Mouse (Mus musculus): ENCODE measurements around the gene Spata17. TPM values are rescaled to one million over a fixed set of nuclear protein-coding genes. Genes with fewer than 3 reads are reported as not detected.

Gene Spata17
- polyA plus RNA-seq (2014; fragmentation: Nextera tagmentation; extraction: Ambion mirVana), result 1.7 and 2.0 TPM in 2 replicates

DNA sequence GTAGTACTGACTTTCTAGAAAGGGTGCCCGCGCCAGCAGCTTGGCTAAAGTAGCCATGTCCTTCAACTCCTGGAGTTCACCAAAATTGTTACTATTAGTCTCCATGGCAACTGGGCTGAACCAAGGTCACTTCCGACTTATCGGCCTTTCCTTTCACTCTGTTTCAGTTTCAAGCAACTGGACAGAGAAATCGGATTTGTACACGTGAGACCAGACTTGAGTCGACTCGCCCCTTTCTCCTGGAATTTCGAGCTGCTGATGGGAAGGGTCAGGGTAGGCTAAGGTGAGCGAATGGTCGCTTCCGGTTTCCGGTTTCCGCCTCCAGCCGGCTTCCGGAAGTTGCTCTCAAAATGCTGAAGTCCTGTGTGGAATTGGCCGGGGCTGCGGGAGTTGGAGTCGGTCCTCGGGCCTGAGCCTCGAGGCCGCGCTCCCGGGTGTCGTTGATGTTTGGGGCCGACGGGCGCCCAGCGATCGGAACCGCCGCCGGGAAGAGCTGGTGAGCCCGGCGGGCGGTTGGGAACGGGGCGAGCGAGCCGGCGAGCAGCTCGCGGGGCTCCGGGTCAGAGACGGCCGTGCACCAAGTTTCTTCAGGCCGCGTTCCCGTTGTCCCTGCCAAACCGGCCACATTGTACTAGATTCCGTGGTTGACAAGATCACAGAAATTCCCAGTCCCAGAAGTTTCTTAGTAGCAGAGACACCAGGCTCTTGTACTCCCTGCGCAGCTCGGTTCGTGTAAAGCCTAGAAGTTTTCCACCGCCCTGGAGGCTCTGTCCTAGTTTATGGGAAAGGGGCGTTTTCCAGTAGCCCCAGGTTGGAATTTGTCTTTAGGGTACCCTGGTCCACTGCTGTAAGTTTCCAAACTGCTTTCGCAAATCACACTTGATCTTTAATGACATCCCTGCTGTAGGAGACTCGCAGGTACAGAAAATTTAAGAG lies at the start of gene Spata17, which contains the start of gene Gpatch2:
Gene Spata17, minus strand, starts transcription at position 285 of the 936 bp plus-strand sequence.
Gene Gpatch2, plus strand, starts transcription at position 328 of the 936 bp plus-strand sequence.
- Histone ChIP-seq H3K9ac (ENCODE audit: low read length) (peak within 1 kb of the TSS; percentile 74), H3K4me3 (ENCODE audit: low read depth, low read length) (peak within 1 kb of the TSS; percentile 69), H3K36me3 (ENCODE audit: control insufficient read depth, insufficient read depth, low read length) (no peaks in the 10 kb centered on the region), H3K27me3 (ENCODE audit: control insufficient read depth, insufficient read depth, low read length) (no peaks in the 10 kb centered on the region), H3K4me1 (replicated peaks; ENCODE audit: control insufficient read depth, insufficient read depth, low read length) (peaks cover 3% of the 10 kb centered on the region; the same call in 1 of the 2 replicates), H3K27ac (ENCODE audit: low read depth, low read length) (peak within 1 kb of the TSS; percentile 53; the same call in 1 of the 2 replicates), H3K4me2 (ENCODE audit: low read depth, low read length, severe bottlenecking) (peak within 1 kb of the TSS; percentile 60), H3K9me3 (ENCODE audit: control insufficient read depth, low read length) (no peaks in the 10 kb centered on the region)
- DNase-seq (ENCODE audit: low spot score) (peak; percentile 86), ATAC-seq (replicated peaks; ENCODE audit: low FRiP score) (peak; percentile 93)
- 1% methylated on average over 58 of the region's 58 CpGs for WGBS

DNA sequence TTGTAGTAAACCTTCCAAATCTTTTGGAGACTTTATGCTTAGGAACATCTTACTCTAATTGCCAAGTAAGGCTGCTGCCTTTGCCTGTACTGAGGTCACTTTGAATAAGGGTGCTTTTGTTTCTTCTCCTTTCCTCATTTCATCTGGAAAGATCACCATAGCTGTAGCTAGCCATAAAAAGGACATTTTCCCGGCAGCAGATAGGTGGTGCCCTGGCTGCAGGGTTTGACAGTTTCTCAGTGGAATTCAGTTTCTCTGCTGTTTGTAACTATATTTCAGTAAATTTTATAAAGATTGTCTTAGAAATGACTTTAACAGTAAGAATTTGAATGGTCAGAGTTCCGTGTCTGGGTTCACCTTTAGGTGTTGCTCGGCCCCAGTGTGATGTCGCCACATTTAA lies 43.5 kb upstream of the Spata17 start:
- WGBS, result 90% methylated on average over 4 of the region's 4 CpGs

DNA sequence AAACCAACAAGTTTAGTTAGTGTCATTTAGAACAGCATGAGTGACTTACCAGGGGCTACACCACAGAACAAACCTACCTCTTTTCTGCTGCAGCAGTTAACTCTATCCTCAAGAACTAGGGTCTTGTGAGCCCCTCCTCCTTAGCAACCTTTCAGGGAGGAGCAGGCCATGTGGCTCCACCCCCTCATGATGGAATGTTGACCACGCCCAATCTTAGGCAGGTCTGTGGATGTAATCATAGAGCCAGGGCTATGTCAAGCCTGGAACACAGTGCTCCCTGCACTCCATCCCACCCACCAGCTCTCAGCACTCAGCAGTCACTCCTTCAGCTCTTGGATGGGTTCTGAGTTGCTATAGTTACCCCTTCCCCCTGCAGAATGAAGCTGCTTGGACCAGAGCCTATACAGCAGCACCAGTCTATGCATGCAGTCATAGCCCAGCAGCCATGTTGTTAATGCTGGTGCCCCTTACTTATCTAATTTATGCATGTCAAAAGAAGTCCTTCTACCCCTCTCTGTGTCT lies 35.5 kb upstream of the Spata17 start:
- H3K4me1 ChIP-seq (replicated peaks; ENCODE audit: control insufficient read depth, insufficient read depth, low read length), result no peaks in the 10 kb centered on the region
- 100% methylated on average over 1 of the region's 1 CpGs for WGBS
- no peak for ATAC-seq (replicated peaks; ENCODE audit: low FRiP score)

More for the DNA sequence above, 43.5 kb upstream of the Spata17 start:
- no peak overlapping the region for H3K27ac ChIP-seq (ENCODE audit: low read depth, low read length)
- H3K36me3 ChIP-seq (ENCODE audit: control insufficient read depth, insufficient read depth, low read length), result no peaks in the 10 kb centered on the region
- no peak overlapping the region for H3K4me2 ChIP-seq (ENCODE audit: low read depth, low read length, severe bottlenecking)
- H3K9ac ChIP-seq (ENCODE audit: low read length), result no peak overlapping the region
- no peaks in the 10 kb centered on the region for H3K27me3 ChIP-seq (ENCODE audit: control insufficient read depth, insufficient read depth, low read length)
- no peaks in the 10 kb centered on the region for H3K9me3 ChIP-seq (ENCODE audit: control insufficient read depth, low read length)
- H3K4me1 ChIP-seq (replicated peaks; ENCODE audit: control insufficient read depth, insufficient read depth, low read length), result no peaks in the 10 kb centered on the region
- no peak for DNase-seq (ENCODE audit: low spot score)
- no peak overlapping the region for H3K4me3 ChIP-seq (ENCODE audit: low read depth, low read length)
- ATAC-seq (replicated peaks; ENCODE audit: low FRiP score), result no peak

DNA sequence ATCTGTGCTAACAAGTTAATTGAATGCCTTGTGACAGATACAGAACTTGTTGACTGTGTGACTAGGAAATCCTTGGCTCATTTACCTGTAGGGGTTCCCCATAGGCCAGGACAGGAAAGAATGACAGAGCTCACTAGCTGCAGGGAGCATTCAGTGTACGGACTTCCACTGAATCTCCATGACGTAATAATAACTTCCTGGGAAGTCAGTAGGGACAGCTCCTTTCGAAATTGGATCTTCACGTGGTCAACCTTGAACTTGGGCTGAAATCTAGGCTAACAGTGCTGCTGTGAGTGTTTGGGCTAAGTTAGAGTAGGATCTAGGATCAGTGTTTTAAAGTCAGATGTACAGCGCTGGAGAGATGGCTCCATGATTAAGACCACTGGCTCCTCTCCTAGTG lies 29.5 kb upstream of the Spata17 start:
- Histone ChIP-seq H3K4me3 (ENCODE audit: low read depth, low read length) (no peak overlapping the region), H3K27me3 (ENCODE audit: control insufficient read depth, insufficient read depth, low read length) (no peaks in the 10 kb centered on the region), H3K27ac (ENCODE audit: low read depth, low read length) (no peak overlapping the region), H3K4me2 (ENCODE audit: low read depth, low read length, severe bottlenecking) (no peak overlapping the region), H3K36me3 (ENCODE audit: control insufficient read depth, insufficient read depth, low read length) (no peaks in the 10 kb centered on the region), H3K9ac (ENCODE audit: low read length) (no peak overlapping the region), H3K9me3 (ENCODE audit: control insufficient read depth, low read length) (no peaks in the 10 kb centered on the region), H3K4me1 (replicated peaks; ENCODE audit: control insufficient read depth, insufficient read depth, low read length) (no peaks in the 10 kb centered on the region)
- ATAC-seq (replicated peaks; ENCODE audit: low FRiP score), result no peak
- 85% methylated on average over 5 of the region's 5 CpGs for WGBS
- DNase-seq (ENCODE audit: low spot score), result no peak

More for the DNA sequence above, 35.5 kb upstream of the Spata17 start:
- no peak for DNase-seq (ENCODE audit: low spot score)
- Histone ChIP-seq H3K4me2 (ENCODE audit: low read depth, low read length, severe bottlenecking) (no peak overlapping the region), H3K4me3 (ENCODE audit: low read depth, low read length) (no peak overlapping the region), H3K27ac (ENCODE audit: low read depth, low read length) (no peak overlapping the region), H3K9me3 (ENCODE audit: control insufficient read depth, low read length) (no peaks in the 10 kb centered on the region), H3K27me3 (ENCODE audit: control insufficient read depth, insufficient read depth, low read length) (no peaks in the 10 kb centered on the region), H3K36me3 (ENCODE audit: control insufficient read depth, insufficient read depth, low read length) (no peaks in the 10 kb centered on the region), H3K9ac (ENCODE audit: low read length) (no peak overlapping the region)

DNA sequence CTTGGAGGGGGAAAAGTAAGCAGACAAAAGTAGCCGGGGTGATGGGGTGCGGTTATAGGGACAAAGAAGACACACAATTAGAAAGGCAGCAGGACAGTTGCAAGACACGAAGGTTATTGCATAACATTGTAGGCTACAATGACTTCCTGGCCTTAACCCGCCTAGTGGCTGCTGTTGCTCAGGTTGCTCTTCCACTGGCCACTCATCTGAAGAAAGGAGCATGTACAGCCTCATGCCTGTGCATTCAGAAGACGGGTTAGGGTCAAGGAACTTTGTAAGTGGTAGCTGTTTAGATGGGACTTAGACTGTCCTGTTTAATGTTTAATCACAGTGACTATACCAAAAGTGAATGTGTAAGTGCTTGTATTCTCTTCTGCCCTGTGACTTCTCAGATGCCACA lies 26.1 kb upstream of the Spata17 start:
- Histone ChIP-seq H3K4me3 (ENCODE audit: low read depth, low read length) (no peak overlapping the region), H3K36me3 (ENCODE audit: control insufficient read depth, insufficient read depth, low read length) (no peaks in the 10 kb centered on the region; the same call in 1 of the 2 replicates), H3K27ac (ENCODE audit: low read depth, low read length) (no peak overlapping the region), H3K27me3 (ENCODE audit: control insufficient read depth, insufficient read depth, low read length) (no peaks in the 10 kb centered on the region), H3K9me3 (ENCODE audit: control insufficient read depth, low read length) (no peaks in the 10 kb centered on the region), H3K4me1 (replicated peaks; ENCODE audit: control insufficient read depth, insufficient read depth, low read length) (no peaks in the 10 kb centered on the region), H3K4me2 (ENCODE audit: low read depth, low read length, severe bottlenecking) (no peak overlapping the region), H3K9ac (ENCODE audit: low read length) (no peak overlapping the region)
- WGBS, result 93% methylated on average over 5 of the region's 5 CpGs
- ATAC-seq (replicated peaks; ENCODE audit: low FRiP score) (no peak), DNase-seq (ENCODE audit: low spot score) (no peak)

DNA sequence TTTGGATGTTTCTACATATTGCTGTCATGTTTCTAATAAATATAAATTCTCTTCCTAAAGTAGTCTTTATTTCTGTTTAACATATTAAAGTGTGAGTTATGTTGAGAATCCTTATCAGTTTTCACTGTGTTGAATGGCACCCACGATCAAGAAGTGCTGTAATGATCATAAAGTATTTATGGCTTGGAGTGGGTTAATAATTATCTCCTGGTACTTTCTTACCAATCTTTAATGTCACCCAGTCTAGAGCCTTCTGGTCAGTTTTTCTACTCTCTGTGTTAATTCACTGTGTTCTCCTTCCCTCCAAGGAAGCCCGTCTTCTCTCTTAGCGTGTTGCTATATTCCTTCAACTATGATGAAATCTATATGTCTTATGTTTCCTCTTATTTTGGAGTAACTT lies 25.0 kb upstream of the Spata17 start:
- Histone ChIP-seq H3K27ac (ENCODE audit: low read depth, low read length) (no peak overlapping the region), H3K9ac (ENCODE audit: low read length) (no peak overlapping the region), H3K4me3 (ENCODE audit: low read depth, low read length) (no peak overlapping the region), H3K27me3 (ENCODE audit: control insufficient read depth, insufficient read depth, low read length) (no peaks in the 10 kb centered on the region), H3K36me3 (ENCODE audit: control insufficient read depth, insufficient read depth, low read length) (no peaks in the 10 kb centered on the region; the same call in 1 of the 2 replicates), H3K9me3 (ENCODE audit: control insufficient read depth, low read length) (no peaks in the 10 kb centered on the region), H3K4me1 (replicated peaks; ENCODE audit: control insufficient read depth, insufficient read depth, low read length) (no peaks in the 10 kb centered on the region), H3K4me2 (ENCODE audit: low read depth, low read length, severe bottlenecking) (no peak overlapping the region)
- 91% methylated on average over 3 of the region's 3 CpGs for WGBS
- no peak for DNase-seq (ENCODE audit: low spot score)
- no peak for ATAC-seq (replicated peaks; ENCODE audit: low FRiP score)

DNA sequence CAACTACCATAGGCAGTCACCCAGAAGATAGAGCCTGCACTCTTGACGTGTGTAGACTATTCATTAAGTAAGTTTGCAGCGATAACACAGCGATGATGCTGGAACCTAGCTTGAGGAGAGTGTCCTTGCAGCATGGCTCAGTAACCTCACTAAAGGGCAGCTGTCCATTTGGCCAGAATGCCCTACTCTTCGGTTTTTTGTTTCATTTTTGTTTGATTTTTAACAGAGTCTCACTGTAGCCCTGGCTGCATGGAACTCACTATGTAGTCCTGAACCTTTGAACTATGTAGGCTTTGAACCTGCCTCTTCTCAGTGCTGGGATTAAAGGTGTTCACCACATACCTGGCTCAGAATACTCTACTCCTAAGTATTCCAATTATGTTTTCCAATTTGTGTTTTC lies 22.8 kb upstream of the Spata17 start:
- no peak overlapping the region for H3K27ac ChIP-seq (ENCODE audit: low read depth, low read length)
- no peaks in the 10 kb centered on the region for H3K27me3 ChIP-seq (ENCODE audit: control insufficient read depth, insufficient read depth, low read length)
- no peak for DNase-seq (ENCODE audit: low spot score)
- no peaks in the 10 kb centered on the region for H3K4me1 ChIP-seq (replicated peaks; ENCODE audit: control insufficient read depth, insufficient read depth, low read length)
- H3K9me3 ChIP-seq (ENCODE audit: control insufficient read depth, low read length), result no peaks in the 10 kb centered on the region
- H3K4me3 ChIP-seq (ENCODE audit: low read depth, low read length), result no peak overlapping the region
- H3K36me3 ChIP-seq (ENCODE audit: control insufficient read depth, insufficient read depth, low read length), result no peaks in the 10 kb centered on the region; the same call in 1 of the 2 replicates
- H3K9ac ChIP-seq (ENCODE audit: low read length), result no peak overlapping the region
- no peak for ATAC-seq (replicated peaks; ENCODE audit: low FRiP score)
- no peak overlapping the region for H3K4me2 ChIP-seq (ENCODE audit: low read depth, low read length, severe bottlenecking)
- 97% methylated on average over 4 of the region's 4 CpGs for WGBS

DNA sequence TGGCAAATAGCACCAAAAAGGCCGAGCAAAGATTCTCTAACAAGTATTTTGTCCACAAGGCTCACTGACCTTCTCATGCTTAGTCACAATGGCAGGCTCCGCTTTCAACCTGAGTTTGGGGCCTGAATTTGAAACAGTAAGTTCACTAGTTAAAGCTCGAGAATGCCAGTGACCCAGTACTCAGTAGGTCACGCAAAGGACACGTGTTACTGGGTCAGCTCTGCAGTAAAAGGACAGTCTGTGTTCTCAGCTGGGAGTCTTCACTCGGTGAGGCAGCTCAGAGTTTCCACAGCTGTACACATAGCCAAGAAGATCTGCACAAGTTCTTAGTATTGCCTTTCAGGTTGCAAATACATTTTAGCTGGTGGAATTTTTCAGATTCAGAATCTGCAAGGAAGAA lies 21.0 kb upstream of the Spata17 start:
- Histone ChIP-seq H3K4me3 (ENCODE audit: low read depth, low read length) (no peak overlapping the region), H3K4me1 (replicated peaks; ENCODE audit: control insufficient read depth, insufficient read depth, low read length) (no peaks in the 10 kb centered on the region), H3K9me3 (ENCODE audit: control insufficient read depth, low read length) (no peaks in the 10 kb centered on the region), H3K27ac (ENCODE audit: low read depth, low read length) (no peak overlapping the region), H3K36me3 (ENCODE audit: control insufficient read depth, insufficient read depth, low read length) (no peaks in the 10 kb centered on the region; the same call in 1 of the 2 replicates), H3K9ac (ENCODE audit: low read length) (no peak overlapping the region), H3K27me3 (ENCODE audit: control insufficient read depth, insufficient read depth, low read length) (no peaks in the 10 kb centered on the region), H3K4me2 (ENCODE audit: low read depth, low read length, severe bottlenecking) (no peak overlapping the region)
- ATAC-seq (replicated peaks; ENCODE audit: low FRiP score) (no peak), DNase-seq (ENCODE audit: low spot score) (no peak)
- 83% methylated on average over 6 of the region's 6 CpGs for WGBS

Data from forebrain, embryonic 11.5 days (tissue).